Comparison of ENCODE assay signal across 10 mouse cellular contexts in the genomic region with DNA sequence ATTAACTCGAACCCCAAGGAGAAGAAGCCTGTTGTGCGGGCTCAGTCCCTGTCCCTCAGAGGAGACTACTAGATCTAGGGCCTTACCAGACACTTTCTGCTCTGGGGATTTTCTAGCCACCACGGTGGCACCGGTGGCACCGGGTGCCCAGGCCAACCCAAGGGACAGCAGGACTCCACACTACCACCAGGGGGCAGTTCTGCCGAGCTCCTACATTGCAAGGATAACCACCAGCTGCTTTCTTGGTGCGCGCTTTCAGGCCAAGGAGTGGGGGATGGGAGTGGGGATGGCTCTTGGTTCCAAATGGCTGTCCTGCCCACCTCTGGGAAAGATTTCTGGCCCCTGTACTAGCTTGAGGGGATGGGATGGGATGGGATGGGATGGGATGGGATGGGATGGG. TPM values are rescaled to one million over a fixed set of nuclear protein-coding genes. Genes with fewer than 3 reads are reported as not detected.
DNase-seq lines count a peak whose midpoint lies in the region; ATAC-seq and TF ChIP-seq lines count a peak whose summit lies in the region.
"Had no signal": no experiment of that assay in that cellular context is flagged by ENCODE, and none has a peak within 500 bp of the region (broad histone marks: within the 10 kb centered on the region; RNA-seq: fewer than 3 reads in every experiment).

No protein-coding gene starts in this region.

- H3K27me3 ChIP-seq in midbrain, embryonic 11.5 days (ENCODE audit: control insufficient read depth, insufficient read depth, low read length): peaks cover 60% of the 10 kb centered on the region
- H3K27me3 ChIP-seq in midbrain, embryonic 15.5 days (replicated peaks): peaks cover 62% of the 10 kb centered on the region
- H3K27me3 ChIP-seq: Patski had no signal

- H3K9me3 ChIP-seq in midbrain, embryonic 11.5 days (ENCODE audit: control insufficient read depth, low read length): no peaks in the 10 kb centered on the region
- no peaks in the 10 kb centered on the region for H3K9me3 ChIP-seq in midbrain, embryonic 15.5 days

- WGBS in midbrain, embryonic 11.5 days: 7% methylated on average over 8 of the region's 8 CpGs
- 4% methylated on average over 8 of the region's 8 CpGs for WGBS in midbrain, embryonic 15.5 days

- no peak overlapping the region for H3K27ac ChIP-seq in midbrain, embryonic 11.5 days (ENCODE audit: low read depth, low read length)
- H3K27ac ChIP-seq in midbrain, embryonic 15.5 days: no peak overlapping the region
- H3K27ac ChIP-seq in cortical plate, adult 2 months (ENCODE audit: insufficient read depth, low read length): no peak overlapping the region

- no peak for TF ChIP-seq POLR2A in cortical plate, adult 2 months (IDR thresholded peaks at IDR 0.05; ENCODE audit: extremely low read depth, insufficient read depth, low read length)

- H3K9ac ChIP-seq in midbrain, embryonic 11.5 days (ENCODE audit: low read length): no peak overlapping the region
- H3K9ac ChIP-seq in midbrain, embryonic 15.5 days: no peak overlapping the region

- H3K4me3 ChIP-seq in midbrain, embryonic 11.5 days (ENCODE audit: low read depth, low read length): no peak overlapping the region
- H3K4me3 ChIP-seq in midbrain, embryonic 15.5 days: no peak overlapping the region
- no peak overlapping the region for H3K4me3 ChIP-seq in cortical plate, adult 2 months (ENCODE audit: insufficient read depth, low read length)
- H3K4me3 ChIP-seq: megakaryocyte, embryonic 14.5 days had no signal

- no peak for ATAC-seq in midbrain, embryonic 11.5 days (ENCODE audit: low FRiP score)
- ATAC-seq in midbrain, embryonic 15.5 days (replicated peaks): no peak
- ATAC-seq: Patski had no signal

- TF ChIP-seq CTCF in cortical plate, adult 2 months (IDR thresholded peaks at IDR 0.05; ENCODE audit: extremely low read depth, insufficient read depth, low read length): peak; percentile 5; the same call in 1 of the 2 replicates

- no peak overlapping the region for H3K4me2 ChIP-seq in midbrain, embryonic 11.5 days
- no peak overlapping the region for H3K4me2 ChIP-seq in midbrain, embryonic 15.5 days

- DNase-seq in cerebellum, postnatal 4 days (ENCODE audit: low spot score in 2 of 2): peak; percentile 25 to 50
- no peak for DNase-seq in cerebellum, postnatal 36 days
- peak; percentile 89 for DNase-seq in midbrain, embryonic 11.5 days (ENCODE audit: low spot score, missing footprints)
- peak; percentile 33 for DNase-seq in lung, postnatal 36 days
- DNase-seq in frontal cortex, postnatal 25 days (ENCODE audit: low spot score in 2 of 2): no peak
- no peak for DNase-seq in urinary bladder, postnatal 4 days (ENCODE audit: low spot score in 2 of 2)

- peaks cover 16% of the 10 kb centered on the region for H3K4me1 ChIP-seq in midbrain, embryonic 11.5 days (ENCODE audit: control insufficient read depth, insufficient read depth, low read length)
- H3K4me1 ChIP-seq in midbrain, embryonic 15.5 days: peaks cover 23% of the 10 kb centered on the region
- no peaks in the 10 kb centered on the region for H3K4me1 ChIP-seq in cortical plate, adult 2 months (ENCODE audit: control insufficient read depth, insufficient read depth, low read length)

- no peaks in the 10 kb centered on the region for H3K36me3 ChIP-seq in midbrain, embryonic 11.5 days (ENCODE audit: control insufficient read depth, insufficient read depth, low read length)
- no peaks in the 10 kb centered on the region for H3K36me3 ChIP-seq in midbrain, embryonic 15.5 days (replicated peaks)

RNA-seq across cellular contexts. Expression of a gene that starts 2.5 kb away (rescaled TPM):
- polyA plus RNA-seq in midbrain, embryonic 11.5 days (2014; fragmentation: Nextera tagmentation; extraction: Ambion mirVana): 4.4 and 5.2 TPM in 2 replicates
- polyA plus RNA-seq in midbrain, embryonic 15.5 days (2015; fragmentation: Nextera tagmentation; extraction: Ambion mirVana): 0.89 and 1.0 TPM in 2 replicates
- 0.59 and 1.0 TPM in 2 replicates for polyA plus RNA-seq in cortical plate, adult 2 months (2012; rRNA removed)

RNA-seq across cellular contexts. Expression of a gene that starts 34.7 kb away (rescaled TPM):
- 823 and 852 TPM in 2 replicates for polyA plus RNA-seq in midbrain, embryonic 11.5 days (2014; fragmentation: Nextera tagmentation; extraction: Ambion mirVana)
- polyA plus RNA-seq in midbrain, embryonic 15.5 days (2015; fragmentation: Nextera tagmentation; extraction: Ambion mirVana): 426 and 445 TPM in 2 replicates
- 283 and 307 TPM in 2 replicates for polyA plus RNA-seq in cortical plate, adult 2 months (2012; rRNA removed)

Comparison
In these comparisons a context has a peak if more than half of its experiments do, and no peak if none do; other contexts are left out.
1. DNase-seq: peak in cerebellum, postnatal 4 days (2 of 2), midbrain, embryonic 11.5 days (single experiment) and lung, postnatal 36 days (single experiment); none in cerebellum, postnatal 36 days (0 of 2), frontal cortex, postnatal 25 days (0 of 2) and urinary bladder, postnatal 4 days (0 of 2).